Mouse (Mus musculus) limb, embryonic 13.5 days (tissue): Measurements from ENCODE around the gene Hnf4a. TPM values are rescaled to one million over a fixed set of nuclear protein-coding genes. Genes with fewer than 3 reads are reported as not detected.

Source experiments
- ATAC-seq: fragments of 200-750 bp; cut with Nextera tagmentation; 2 replicates; pipeline ENCODE4 v1.8.0; 2017; ENCODE audit warnings: low read depth, moderate number of reproducible peaks, moderate TSS enrichment; ENCODE audit not compliant: low FRiP score
- H3K27ac ChIP-seq: fragments of 300-500 bp; sonication (generic); 2 replicates; pipeline ENCODE4 v1.5.1; 2015; ENCODE audit warnings: inconsistent platforms, mild to moderate bottlenecking, moderate library complexity
- H3K27me3 ChIP-seq: fragments of 300-500 bp; sonication (generic); 2 replicates; pipeline ENCODE4 v1.6.1; 2015; ENCODE audit warnings: mild to moderate bottlenecking, inconsistent platforms
- H3K36me3 ChIP-seq: fragments of 300-500 bp; sonication (generic); 2 replicates; pipeline ENCODE4 v1.6.1; 2015; ENCODE audit warnings: inconsistent platforms, mild to moderate bottlenecking, moderate library complexity
- H3K4me1 ChIP-seq: fragments of 300-500 bp; sonication (generic); 2 replicates; pipeline ENCODE4 v1.6.1; 2015; ENCODE audit warnings: inconsistent platforms
- H3K4me2 ChIP-seq: fragments of 300-500 bp; sonication (generic); replicated peaks from 2 replicates; pipeline ENCODE4 v1.6.1; 2015; ENCODE audit warnings: inconsistent platforms, mild to moderate bottlenecking, moderate library complexity
- H3K4me3 ChIP-seq: fragments of 300-500 bp; sonication (generic); 2 replicates; pipeline ENCODE4 v1.5.1; 2015; ENCODE audit warnings: moderate library complexity, mild to moderate bottlenecking, inconsistent platforms
- H3K9ac ChIP-seq: fragments of 300-500 bp; sonication (generic); 2 replicates; pipeline ENCODE4 v1.6.1; 2015; ENCODE audit warnings: mild to moderate bottlenecking, inconsistent platforms
- H3K9me3 ChIP-seq: fragments of 300-500 bp; sonication (generic); 2 replicates; pipeline ENCODE4 v1.6.1; 2016; ENCODE audit warnings: inconsistent platforms
- WGBS: fragments of 180-500 bp; shearing (Covaris S2); methylation state at CpG from one replicate; pipeline ENCODE4 v1.1.7; 2015; 5-methylcytosine and 5-hydroxymethylcytosine counted together
- polyA plus RNA-seq: library from polyadenylated mRNA; unstranded; fragments of >200 nt; fragmentation: Nextera tagmentation; extraction: Ambion mirVana; gene quantifications from 2 replicates; pipeline ENCODE4 v1.2.1, GENCODE M21; 2015

Gene Hnf4a
- polyA plus RNA-seq, 1 experiment from 2014 or later: not detected

DNA sequence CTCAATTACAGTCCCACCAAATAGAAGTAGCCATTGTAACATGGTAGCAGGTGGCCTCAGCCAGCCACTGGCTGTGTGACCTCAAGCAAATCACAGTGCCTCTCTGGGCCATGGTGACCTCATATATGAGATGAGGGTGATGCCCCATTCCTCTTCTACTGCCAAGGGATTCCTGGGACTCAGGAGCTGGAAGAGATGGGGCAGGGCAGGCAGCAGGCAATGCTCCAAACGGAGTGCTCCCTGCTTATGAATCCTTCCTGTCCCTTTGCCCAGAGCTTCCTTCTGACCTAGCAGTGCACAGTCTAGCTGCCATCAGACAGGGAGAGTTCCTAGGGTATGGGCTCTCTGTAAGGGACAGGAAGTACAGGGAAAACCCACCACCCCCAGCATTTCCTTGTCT is 51.9 kb downstream of the Hnf4a start:
- Histone ChIP-seq H3K9ac (no peak overlapping the region), H3K4me3 (no peak overlapping the region), H3K9me3 (no peaks in the 10 kb centered on the region), H3K4me2 (no peak overlapping the region), H3K36me3 (no peaks in the 10 kb centered on the region), H3K27ac (no peak overlapping the region), H3K27me3 (no peaks in the 10 kb centered on the region), H3K4me1 (no peaks in the 10 kb centered on the region)
- 71% methylated on average over 1 of the region's 1 CpGs for WGBS
- ATAC-seq: no peak

GRCm38 (mm10) chr2:163559236-163559635 is 52.6 kb downstream of the Hnf4a start:
- H3K4me3 ChIP-seq: no peak overlapping the region
- 79% methylated on average over 5 of the region's 5 CpGs for WGBS
- no peaks in the 10 kb centered on the region for H3K9me3 ChIP-seq
- no peak overlapping the region for H3K27ac ChIP-seq
- no peaks in the 10 kb centered on the region for H3K4me1 ChIP-seq
- ATAC-seq: no peak
- no peaks in the 10 kb centered on the region for H3K27me3 ChIP-seq
- no peaks in the 10 kb centered on the region for H3K36me3 ChIP-seq
- H3K4me2 ChIP-seq: no peak overlapping the region
- no peak overlapping the region for H3K9ac ChIP-seq

DNA sequence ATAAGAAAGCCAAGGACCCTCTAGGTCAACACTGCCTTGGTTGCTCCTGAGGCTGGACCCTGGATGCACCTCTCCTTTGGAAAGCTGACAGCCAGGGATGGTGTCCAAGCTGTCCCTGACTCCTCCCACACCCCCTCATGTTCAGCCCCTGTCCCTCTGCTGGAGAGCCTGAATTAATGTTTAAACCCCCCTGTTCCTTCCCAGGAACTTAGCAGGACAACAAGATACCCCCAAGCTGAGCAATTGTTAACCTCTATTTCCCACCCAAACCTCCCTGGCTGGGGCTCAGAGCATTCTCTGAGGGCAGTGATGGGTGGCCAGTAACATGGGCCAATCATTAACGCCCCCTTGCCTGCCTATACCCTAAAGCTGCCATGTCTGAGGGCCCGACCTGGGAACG is 53.6 kb downstream of the Hnf4a start:
- Histone ChIP-seq H3K4me1 (no peaks in the 10 kb centered on the region), H3K4me2 (no peak overlapping the region), H3K9ac (no peak overlapping the region), H3K9me3 (no peaks in the 10 kb centered on the region), H3K4me3 (no peak overlapping the region), H3K27ac (no peak overlapping the region), H3K36me3 (no peaks in the 10 kb centered on the region), H3K27me3 (no peaks in the 10 kb centered on the region)
- no peak for ATAC-seq
- whole genome bisulfite sequencing: 86% methylated on average over 3 of the region's 3 CpGs

DNA sequence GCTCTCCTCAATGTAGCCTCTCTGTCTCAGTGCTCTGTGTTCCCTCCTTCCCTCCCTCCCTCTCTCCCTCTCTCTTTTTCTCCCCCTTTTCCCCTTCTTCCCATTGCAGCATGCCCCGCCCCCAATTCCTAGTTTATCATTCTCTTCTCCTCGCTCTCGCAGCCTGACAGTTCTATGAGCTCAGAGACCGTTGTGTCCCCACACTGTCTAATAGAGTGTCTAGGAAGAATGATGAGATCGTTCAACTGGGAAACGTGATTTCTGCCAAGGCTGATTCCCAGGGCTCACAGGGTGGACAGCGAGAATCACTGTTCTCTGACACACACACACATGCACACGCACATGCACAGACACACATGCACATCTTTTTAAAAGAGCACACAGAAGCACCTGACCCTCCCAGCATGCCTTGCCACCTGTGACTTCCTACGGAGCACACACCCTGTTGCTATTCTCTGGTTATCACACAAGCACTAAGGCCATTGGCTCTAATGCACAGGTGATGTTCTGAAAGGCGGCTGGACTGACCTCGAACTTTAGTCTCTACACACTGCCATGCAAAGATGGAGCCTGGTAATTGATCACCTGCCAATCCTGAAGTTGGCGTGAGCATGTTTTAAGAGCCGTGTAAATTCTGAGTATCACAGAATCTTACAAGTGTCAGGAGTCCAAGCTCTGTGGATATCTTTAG is 54.8 kb downstream of the Hnf4a start:
- ATAC-seq: no peak
- H3K9me3 ChIP-seq: no peaks in the 10 kb centered on the region
- no peaks in the 10 kb centered on the region for H3K27me3 ChIP-seq
- H3K4me3 ChIP-seq: no peak overlapping the region
- WGBS: 77% methylated on average over 13 of the region's 13 CpGs
- no peak overlapping the region for H3K27ac ChIP-seq
- H3K4me1 ChIP-seq: no peaks in the 10 kb centered on the region
- H3K9ac ChIP-seq: no peak overlapping the region
- no peak overlapping the region for H3K4me2 ChIP-seq
- H3K36me3 ChIP-seq: no peaks in the 10 kb centered on the region

DNA sequence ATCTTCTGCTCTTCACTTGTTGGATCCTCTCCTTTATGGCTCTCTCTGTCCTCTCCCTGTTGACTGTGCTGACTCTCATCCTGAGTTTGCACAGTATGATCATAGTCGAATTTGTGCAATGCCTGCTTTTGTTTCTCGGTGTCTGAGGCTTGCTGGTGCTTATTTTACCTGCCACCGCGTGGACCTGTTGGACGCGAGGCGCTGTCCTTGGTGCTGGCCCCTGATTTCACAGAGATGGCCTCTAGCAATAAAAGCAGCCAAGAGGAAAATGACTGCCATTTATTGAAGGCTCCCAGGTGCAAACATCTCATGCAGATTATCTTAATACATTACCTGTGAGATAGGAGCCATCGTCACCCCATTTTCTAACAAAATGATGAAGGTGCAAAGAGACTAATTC is 58.0 kb downstream of the Hnf4a start:
- H3K9me3 ChIP-seq: no peaks in the 10 kb centered on the region
- H3K4me3 ChIP-seq: no peak overlapping the region
- no peak overlapping the region for H3K27ac ChIP-seq
- no peaks in the 10 kb centered on the region for H3K4me1 ChIP-seq
- ATAC-seq: no peak
- no peaks in the 10 kb centered on the region for H3K36me3 ChIP-seq
- no peaks in the 10 kb centered on the region for H3K27me3 ChIP-seq
- H3K4me2 ChIP-seq: no peak overlapping the region
- H3K9ac ChIP-seq: no peak overlapping the region
- WGBS: 25% methylated on average over 8 of the region's 8 CpGs

GRCm38 (mm10) chr2:163574321-163574720 is 67.7 kb downstream of the Hnf4a start:
- H3K36me3 ChIP-seq: no peaks in the 10 kb centered on the region
- WGBS: 70% methylated on average over 3 of the region's 3 CpGs
- H3K9me3 ChIP-seq: no peaks in the 10 kb centered on the region
- no peak overlapping the region for H3K9ac ChIP-seq
- H3K27ac ChIP-seq: no peak overlapping the region
- no peaks in the 10 kb centered on the region for H3K27me3 ChIP-seq
- H3K4me3 ChIP-seq: no peak overlapping the region
- no peak for ATAC-seq
- no peaks in the 10 kb centered on the region for H3K4me1 ChIP-seq
- H3K4me2 ChIP-seq: no peak overlapping the region

GRCm38 (mm10) chr2:163575248-163575647 is 68.6 kb downstream of the Hnf4a start:
- no peaks in the 10 kb centered on the region for H3K9me3 ChIP-seq
- no peak overlapping the region for H3K4me2 ChIP-seq
- ATAC-seq: no peak
- H3K36me3 ChIP-seq: no peaks in the 10 kb centered on the region
- H3K9ac ChIP-seq: no peak overlapping the region
- H3K4me3 ChIP-seq: no peak overlapping the region
- H3K4me1 ChIP-seq: no peaks in the 10 kb centered on the region
- H3K27me3 ChIP-seq: no peaks in the 10 kb centered on the region
- WGBS: 63% methylated on average over 11 of the region's 11 CpGs
- H3K27ac ChIP-seq: no peak overlapping the region

- no peaks in the 10 kb centered on the region for H3K4me1 ChIP-seq
- no peak overlapping the region for H3K4me2 ChIP-seq
- no peak overlapping the region for H3K9ac ChIP-seq
- H3K36me3 ChIP-seq: no peaks in the 10 kb centered on the region
- no peaks in the 10 kb centered on the region for H3K9me3 ChIP-seq
- H3K27me3 ChIP-seq: no peaks in the 10 kb centered on the region
- H3K27ac ChIP-seq: no peak overlapping the region
- WGBS: 82% methylated on average over 2 of the region's 2 CpGs
- no peak overlapping the region for H3K4me3 ChIP-seq
- ATAC-seq: no peak
Measured at GRCm38 (mm10) chr2:163577986-163578385, 71.4 kb downstream of the Hnf4a start.

- H3K27me3 ChIP-seq: no peaks in the 10 kb centered on the region
- 66% methylated on average over 13 of the region's 13 CpGs for WGBS
- no peaks in the 10 kb centered on the region for H3K4me1 ChIP-seq
- H3K9me3 ChIP-seq: no peaks in the 10 kb centered on the region
- H3K4me3 ChIP-seq: no peak overlapping the region
- H3K4me2 ChIP-seq: no peak overlapping the region
- no peak overlapping the region for H3K9ac ChIP-seq
- no peak for ATAC-seq
- no peaks in the 10 kb centered on the region for H3K36me3 ChIP-seq
- no peak overlapping the region for H3K27ac ChIP-seq
Measured at GRCm38 (mm10) chr2:163580069-163580945, 73.7 kb downstream of the Hnf4a start.

DNA sequence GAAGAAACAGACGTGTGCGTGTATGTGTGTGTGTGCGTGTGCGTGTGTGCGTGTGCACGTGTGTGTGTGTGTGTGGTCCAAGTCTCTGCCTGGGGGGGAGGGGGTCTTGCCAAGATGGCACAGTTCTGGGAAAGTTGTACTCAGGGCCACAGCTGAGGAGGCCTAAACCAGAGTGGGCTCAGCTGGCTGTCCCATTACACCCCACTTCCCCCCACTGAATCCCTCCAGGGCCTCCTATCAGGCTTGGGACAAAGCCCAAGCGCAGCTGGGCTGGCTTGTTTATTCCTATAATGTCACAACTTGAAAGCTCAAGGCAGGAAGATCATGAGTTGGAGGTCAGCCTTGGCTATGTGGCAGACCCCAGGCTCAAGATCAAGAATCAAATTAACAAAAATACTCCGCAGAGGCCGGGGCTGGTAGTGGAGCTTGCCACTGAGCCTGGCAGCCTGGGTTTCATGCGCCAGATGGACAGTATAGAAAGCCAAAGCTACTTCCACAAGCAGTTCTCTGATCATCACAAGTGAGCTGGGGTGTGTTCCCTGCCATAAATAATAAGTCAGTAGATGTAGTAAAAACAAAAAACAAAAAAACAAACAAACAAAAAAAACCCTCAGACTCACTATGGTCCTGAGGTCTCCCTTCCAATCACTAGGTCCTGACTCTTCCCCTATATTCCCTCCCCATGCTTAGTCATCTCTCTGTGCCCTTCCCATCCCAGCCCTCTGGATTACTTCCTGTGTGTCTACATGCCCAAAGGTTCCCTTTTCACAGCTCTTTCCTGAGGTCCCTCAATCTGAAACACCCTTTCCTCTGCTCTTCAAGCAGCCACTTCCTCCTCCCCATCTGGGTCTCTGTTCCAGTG is 76.8 kb downstream of the Hnf4a start:
- Histone ChIP-seq H3K27me3 (no peaks in the 10 kb centered on the region), H3K27ac (no peak overlapping the region), H3K4me3 (no peak overlapping the region), H3K4me1 (no peaks in the 10 kb centered on the region), H3K9me3 (no peaks in the 10 kb centered on the region), H3K4me2 (no peak overlapping the region), H3K9ac (no peak overlapping the region), H3K36me3 (no peaks in the 10 kb centered on the region)
- WGBS: 94% methylated on average over 10 of the region's 10 CpGs
- no peak for ATAC-seq

DNA sequence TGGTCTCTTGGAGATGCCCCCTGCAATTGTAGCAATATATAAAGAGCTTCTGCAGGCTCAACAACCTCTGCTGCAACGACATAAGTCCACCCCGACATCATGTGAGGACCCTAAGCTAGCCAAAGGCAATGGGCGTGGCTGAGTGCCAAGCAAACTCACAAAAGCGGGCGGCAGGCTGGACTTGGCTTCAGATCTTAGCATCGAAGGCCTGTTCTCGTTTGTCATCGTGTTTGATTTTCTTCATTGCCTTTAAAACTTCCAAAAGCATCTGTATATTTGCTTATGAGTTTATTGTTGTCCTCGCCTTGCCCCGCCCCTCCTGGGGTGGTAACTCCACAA is 77.4 kb downstream of the Hnf4a start:
- WGBS: 81% methylated on average over 10 of the region's 10 CpGs
- H3K4me2 ChIP-seq: no peak overlapping the region

More for the DNA sequence above, 77.4 kb downstream of the Hnf4a start:
- Histone ChIP-seq H3K4me1 (no peaks in the 10 kb centered on the region), H3K4me3 (no peak overlapping the region), H3K27ac (no peak overlapping the region), H3K9ac (no peak overlapping the region), H3K9me3 (no peaks in the 10 kb centered on the region), H3K36me3 (no peaks in the 10 kb centered on the region), H3K27me3 (no peaks in the 10 kb centered on the region)
- no peak for ATAC-seq
